Mouse (Mus musculus): ENCODE results near the gene Ptgfr.

DNA sequence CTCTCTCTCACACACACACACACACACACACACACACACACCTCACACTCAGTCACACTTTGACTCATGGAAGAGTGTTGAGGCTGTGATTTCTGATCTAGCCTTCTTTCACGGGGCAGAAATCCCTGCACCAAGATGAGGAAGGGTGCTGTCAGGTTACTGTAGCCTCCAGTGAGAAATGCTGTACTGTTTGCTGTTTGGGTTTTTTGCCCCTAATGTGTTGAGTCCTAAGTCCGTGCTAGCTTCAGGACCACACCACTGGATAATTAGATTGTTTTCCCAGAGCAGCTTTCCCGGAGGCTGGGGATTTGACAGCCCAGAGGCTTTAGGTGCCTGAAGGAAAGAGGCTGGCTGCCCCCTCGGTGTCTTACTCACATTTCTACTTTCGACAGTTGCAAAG is 979 bp downstream of the Ptgfr start:
- TF ChIP-seq POLR2A (IDR thresholded peaks at IDR 0.05; ENCODE audit: insufficient read depth, low read depth, low read length) (no peak), EP300 (IDR thresholded peaks at IDR 0.05; ENCODE audit: insufficient read depth, low read depth, low read length) (no peak)

All from heart, adult 2 months (tissue).